In genomic region chr19:26747571-26748539, GRCm38 (mm10) we compare ENCODE assay signal across 8 mouse cellular contexts.
DNase-seq lines count a peak whose midpoint lies in the region; ATAC-seq lines count a peak whose summit lies in the region.

No protein-coding gene starts in this region.

- H3K4me1 ChIP-seq in limb, embryonic 12.5 days (replicated peaks) = peaks cover 26% of the 10 kb centered on the region
- H3K4me1 ChIP-seq in midbrain, embryonic 14.5 days (ENCODE audit: control insufficient read depth, insufficient read depth, low read length) = peaks cover 32% of the 10 kb centered on the region

- H3K9me3 ChIP-seq in limb, embryonic 12.5 days = no peaks in the 10 kb centered on the region
- H3K9me3 ChIP-seq in midbrain, embryonic 14.5 days (ENCODE audit: control insufficient read depth, low read length) = no peaks in the 10 kb centered on the region

- peak overlapping the region; percentile 68 for H3K4me2 ChIP-seq in limb, embryonic 12.5 days
- peak overlapping the region; percentile 60 for H3K4me2 ChIP-seq in midbrain, embryonic 14.5 days (ENCODE audit: low read length)

- peak overlapping the region; percentile 99 for H3K27ac ChIP-seq in limb, embryonic 12.5 days
- H3K27ac ChIP-seq in midbrain, embryonic 14.5 days (replicated peaks; ENCODE audit: low read depth, low read length) = peak overlapping the region; percentile 99

- H3K9ac ChIP-seq in limb, embryonic 12.5 days (replicated peaks) = peak overlapping the region; percentile 66
- H3K9ac ChIP-seq in midbrain, embryonic 14.5 days (replicated peaks; ENCODE audit: low read length) = peak overlapping the region; percentile 69

- H3K4me3 ChIP-seq in limb, embryonic 12.5 days (replicated peaks) = peak overlapping the region; percentile 49
- peak overlapping the region; percentile 42 for H3K4me3 ChIP-seq in midbrain, embryonic 14.5 days (replicated peaks; ENCODE audit: low read depth, low read length)

- peak; percentile 56 to 60 for DNase-seq in urinary bladder, adult 18-20 months (ENCODE audit: low spot score in 2 of 2)
- DNase-seq in urinary bladder, postnatal 10 days (ENCODE audit: low spot score) = no peak
- DNase-seq in embryo, embryonic 11.5 days (ENCODE audit: low read depth, low spot score) = peak; percentile 72
- peak; percentile 71 to 80 for DNase-seq in heart, adult 18-20 months
- peak; percentile 77 for DNase-seq in kidney, adult 18-20 months
- peak; percentile 90 for DNase-seq in midbrain, embryonic 14.5 days
- peak; percentile 19 to 54 for DNase-seq in spleen, postnatal 10 days (ENCODE audit: low spot score in 2 of 2)

- no peaks in the 10 kb centered on the region for H3K27me3 ChIP-seq in limb, embryonic 12.5 days
- H3K27me3 ChIP-seq in midbrain, embryonic 14.5 days (ENCODE audit: control insufficient read depth, insufficient read depth, low read length) = no peaks in the 10 kb centered on the region

- peak; percentile 91 for ATAC-seq in limb, embryonic 12.5 days (ENCODE audit: insufficient number of reproducible peaks, insufficient read depth, low FRiP score, low TSS enrichment, low read depth)
- peak; percentile 88 for ATAC-seq in midbrain, embryonic 14.5 days (ENCODE audit: low FRiP score, low TSS enrichment)

- peaks cover 18% of the 10 kb centered on the region; the same call in 1 of the 2 replicates for H3K36me3 ChIP-seq in limb, embryonic 12.5 days
- no peaks in the 10 kb centered on the region for H3K36me3 ChIP-seq in midbrain, embryonic 14.5 days (ENCODE audit: control insufficient read depth, insufficient read depth, low read length)

- WGBS in limb, embryonic 12.5 days = under 1% methylated on average over 36 of the region's 36 CpGs
- under 1% methylated on average over 36 of the region's 36 CpGs for WGBS in midbrain, embryonic 14.5 days
